Mouse (Mus musculus): ENCODE measurements around the gene Tenm4. TPM values are rescaled to one million over a fixed set of nuclear protein-coding genes. Genes with fewer than 3 reads are reported as not detected.
A peak's percentile ranks its signal among the peaks of the same experiment; 100 is the strongest.

Gene Tenm4
- total RNA-seq, 2 experiments from 2014 or later: 16.0 to 23.0 TPM

DNA sequence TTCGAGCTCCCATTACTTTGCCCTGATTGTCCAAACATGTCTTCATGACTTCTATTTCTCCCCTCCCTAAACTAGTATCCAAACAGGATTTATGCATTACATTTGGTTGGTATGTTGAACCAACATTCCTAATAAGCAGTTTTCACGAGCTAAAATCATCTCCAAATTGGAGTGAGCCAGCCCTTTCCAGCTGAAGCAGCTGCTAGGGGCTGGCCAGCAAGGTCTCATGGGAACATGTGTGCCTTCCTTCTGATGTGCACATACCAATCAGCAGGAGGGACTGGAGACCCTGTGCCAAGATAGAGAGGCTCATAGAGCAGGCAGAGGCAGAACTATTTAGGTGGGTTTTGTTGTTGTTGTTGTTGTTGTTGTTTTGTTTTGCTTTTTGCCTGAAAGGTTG is 69.6 kb downstream of the Tenm4 start:
- DNase-seq (ENCODE audit: low spot score in 2 of 2): peak in 1 of 2 experiments; percentile 36

DNA sequence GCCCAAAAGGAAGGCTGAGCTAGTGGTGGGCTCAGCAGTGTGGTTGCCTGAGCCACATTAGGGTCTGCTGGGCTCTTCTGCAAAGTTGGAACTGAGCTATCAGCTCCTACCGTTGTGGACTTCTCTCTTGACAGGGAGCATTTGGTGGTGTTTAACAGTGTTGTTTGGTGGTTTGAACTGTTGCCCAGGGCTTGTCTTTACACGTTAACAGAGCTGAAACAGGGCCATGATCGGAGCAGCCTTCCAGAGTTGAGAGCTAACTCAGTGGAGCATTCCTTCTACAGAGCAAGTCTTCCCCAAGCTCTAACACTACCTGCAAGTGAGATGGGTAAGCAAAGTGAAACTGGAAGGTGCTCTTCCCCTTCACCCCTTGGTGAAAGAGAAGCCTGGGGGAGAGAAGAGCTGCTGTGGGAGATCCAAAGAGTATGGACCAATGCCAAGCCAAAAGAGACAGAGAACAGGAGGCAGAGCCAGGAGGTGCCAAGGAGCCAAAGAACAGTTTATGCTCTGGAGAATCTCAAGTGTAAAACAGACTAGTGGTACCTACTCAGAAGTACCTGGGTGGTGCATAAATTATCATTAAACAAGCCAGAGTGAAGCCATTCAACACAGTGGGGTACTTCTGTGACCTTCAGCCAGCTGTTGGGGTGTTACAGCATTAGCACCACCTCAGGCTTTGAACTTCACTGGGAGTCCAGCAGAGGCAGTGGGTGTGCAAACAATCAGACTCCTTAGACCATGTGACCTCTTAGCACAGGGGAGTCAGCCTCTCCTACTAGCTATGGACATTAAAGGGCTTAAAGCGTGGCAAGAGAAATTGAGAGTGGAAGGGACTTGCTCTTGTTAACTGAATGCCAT is 71.5 kb downstream of the Tenm4 start:
- DNase-seq (ENCODE audit: low spot score in 2 of 2): no peak

DNA sequence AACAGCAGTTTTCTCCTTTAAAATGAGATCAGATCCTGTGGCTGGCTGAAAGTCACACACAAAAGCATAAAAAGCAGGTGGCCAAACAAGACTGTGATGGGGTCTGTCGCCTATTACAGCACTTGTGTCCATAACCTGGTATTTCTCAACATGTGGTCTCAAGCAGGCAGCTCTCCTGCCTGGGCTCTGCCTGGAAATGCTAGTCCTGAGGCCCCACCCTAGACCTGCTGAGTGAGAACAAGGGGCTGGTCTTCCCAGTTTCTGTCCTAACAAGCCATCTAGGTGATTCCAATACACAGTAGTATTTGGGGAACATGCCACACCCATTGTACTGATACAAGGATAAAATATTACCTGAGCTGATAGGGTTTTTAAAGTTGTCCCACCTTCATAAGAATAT is 73.8 kb downstream of the Tenm4 start:
- DNase-seq (ENCODE audit: low spot score in 2 of 2): no peak

DNA sequence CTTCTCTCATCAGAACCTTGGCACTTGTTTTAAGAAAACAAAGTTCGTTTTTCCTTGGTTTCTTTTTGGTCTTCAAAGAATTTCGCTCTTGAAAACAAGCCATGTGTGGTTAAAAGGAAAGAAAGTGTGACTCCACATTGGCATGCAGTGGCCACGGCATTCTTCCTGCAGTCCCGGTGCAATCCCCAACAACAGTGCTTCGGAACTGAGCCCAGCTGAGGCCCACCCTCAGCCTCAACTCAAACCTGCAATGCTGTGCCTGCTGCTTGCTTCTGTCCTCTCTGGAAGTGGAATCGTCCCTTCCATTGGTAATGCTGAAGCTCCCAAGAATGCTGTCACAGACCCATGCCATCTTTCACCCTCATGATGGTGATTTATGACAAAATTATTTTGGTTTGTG is 88.6 kb downstream of the Tenm4 start:
- no peak for DNase-seq (ENCODE audit: low spot score in 2 of 2)

DNA sequence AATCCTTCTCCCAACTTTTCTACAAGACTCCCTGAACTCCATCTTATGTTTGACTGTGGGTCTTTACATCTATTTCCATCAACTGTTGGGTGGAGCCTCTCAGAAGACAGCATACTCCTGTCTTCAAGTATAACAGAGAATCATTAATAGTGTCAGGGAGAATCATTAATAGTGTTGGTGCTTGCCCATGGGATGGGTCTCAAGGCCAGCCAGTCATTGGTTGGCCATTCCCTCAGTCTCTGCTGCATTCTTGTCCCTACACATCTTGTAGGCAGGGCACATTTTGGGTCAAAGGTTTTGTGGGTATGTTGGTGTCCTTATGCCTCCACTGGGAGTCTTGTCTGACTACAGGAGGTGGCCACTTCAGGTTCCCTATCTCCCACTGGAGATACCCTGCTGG is 91.1 kb downstream of the Tenm4 start:
- no peak for DNase-seq (ENCODE audit: low spot score in 2 of 2)

DNA sequence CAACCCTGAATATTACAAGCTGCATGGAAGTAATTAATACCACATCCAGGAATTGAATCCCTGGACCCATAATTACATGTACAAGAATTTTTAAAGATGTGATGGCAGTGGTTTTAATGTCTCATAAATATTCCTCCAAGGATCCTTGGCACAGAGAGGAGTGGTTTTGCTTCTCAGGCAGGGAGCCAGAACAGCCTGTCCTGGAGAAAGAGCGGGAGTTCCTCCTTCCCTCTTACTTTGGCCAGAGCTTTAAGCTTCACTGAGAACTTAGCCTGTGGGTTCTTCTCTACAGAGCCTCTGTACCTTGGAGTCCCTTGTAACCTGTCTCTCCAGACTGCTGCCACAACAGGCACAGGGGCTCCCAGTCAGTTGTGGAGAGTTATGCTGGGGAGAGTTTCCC is 94.9 kb downstream of the Tenm4 start:
- DNase-seq (ENCODE audit: low spot score in 2 of 2): no peak

DNA sequence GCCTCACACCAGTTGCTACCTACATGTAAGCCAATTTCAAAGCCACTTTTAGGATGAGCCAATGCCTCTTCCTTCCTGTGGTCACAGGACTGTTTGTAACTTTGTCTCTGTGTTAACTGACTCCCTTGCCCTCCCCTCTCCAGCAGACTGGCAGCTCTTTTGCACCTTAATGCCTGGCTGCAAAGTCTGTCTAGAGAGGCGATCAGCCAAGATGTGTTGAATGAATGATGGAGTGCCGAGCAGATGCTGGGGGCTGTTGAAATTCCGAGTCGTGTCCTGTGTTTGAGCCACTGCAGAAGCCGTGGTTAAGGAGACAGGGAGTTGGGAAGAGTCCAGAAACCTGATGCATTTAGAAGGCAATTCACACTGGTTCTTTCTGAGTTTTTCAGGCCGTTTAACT is 96.2 kb downstream of the Tenm4 start:
- DNase-seq (ENCODE audit: low spot score in 2 of 2): no peak

DNA sequence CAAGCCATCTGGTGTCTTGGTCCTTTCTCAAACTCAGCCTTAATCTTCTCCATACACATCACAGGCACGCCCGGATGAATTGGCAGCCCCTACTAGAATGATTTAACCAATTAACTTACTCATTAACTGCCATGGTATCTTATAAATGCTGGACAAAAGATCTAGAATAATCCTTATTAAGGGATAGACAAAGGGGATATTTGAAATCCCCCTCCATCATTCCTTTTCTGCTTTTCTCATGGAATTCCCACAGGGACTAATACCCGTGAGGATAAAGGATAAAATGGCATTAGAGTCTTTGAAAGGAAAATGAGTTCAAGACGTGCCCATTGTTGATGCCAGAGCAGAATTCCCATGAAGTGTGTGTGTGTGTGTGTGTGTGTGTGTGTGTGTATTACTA is 99.6 kb downstream of the Tenm4 start:
- no peak for DNase-seq (ENCODE audit: low spot score in 2 of 2)

DNA sequence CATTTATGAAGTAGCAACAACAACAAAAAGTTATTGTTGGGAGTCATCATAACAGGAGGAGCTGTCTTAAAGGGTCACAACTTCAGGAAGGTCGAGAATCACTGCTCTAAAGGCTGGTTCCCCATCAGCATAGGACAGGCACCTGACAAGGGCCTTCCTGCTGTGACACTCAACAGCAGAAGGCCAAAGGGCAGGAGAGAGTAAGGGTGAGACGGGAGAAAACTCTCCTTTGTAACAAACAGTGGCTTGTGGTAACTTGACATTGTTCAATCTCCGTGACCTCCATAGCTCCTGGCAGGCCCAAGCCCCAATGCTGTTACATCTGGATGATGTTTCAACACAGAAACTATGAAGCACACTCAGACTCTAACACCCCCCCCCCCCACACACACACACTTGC is 101.0 kb downstream of the Tenm4 start:
- DNase-seq (ENCODE audit: low spot score in 2 of 2): no peak

DNA sequence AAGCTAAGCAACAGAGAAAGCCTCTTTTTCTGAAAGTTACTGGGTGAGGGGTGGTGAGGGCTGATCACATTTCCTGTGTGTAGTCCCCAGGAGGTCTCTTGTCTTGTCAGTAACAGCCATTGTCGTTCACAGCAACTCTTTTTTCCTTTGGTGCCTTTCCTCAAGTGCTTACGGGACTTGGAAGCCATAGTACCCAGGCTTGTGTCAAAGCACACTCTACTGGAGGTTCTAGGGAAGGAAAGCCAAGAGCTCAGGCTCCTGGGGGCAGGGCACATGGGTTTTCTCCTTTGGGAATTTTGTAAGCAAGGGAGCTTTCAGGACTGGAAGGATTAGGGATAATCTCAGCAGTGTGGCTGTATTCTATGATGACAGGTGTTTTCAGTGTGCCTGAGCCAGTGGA is 103.4 kb downstream of the Tenm4 start:
- no peak for DNase-seq (ENCODE audit: low spot score in 2 of 2)

DNA sequence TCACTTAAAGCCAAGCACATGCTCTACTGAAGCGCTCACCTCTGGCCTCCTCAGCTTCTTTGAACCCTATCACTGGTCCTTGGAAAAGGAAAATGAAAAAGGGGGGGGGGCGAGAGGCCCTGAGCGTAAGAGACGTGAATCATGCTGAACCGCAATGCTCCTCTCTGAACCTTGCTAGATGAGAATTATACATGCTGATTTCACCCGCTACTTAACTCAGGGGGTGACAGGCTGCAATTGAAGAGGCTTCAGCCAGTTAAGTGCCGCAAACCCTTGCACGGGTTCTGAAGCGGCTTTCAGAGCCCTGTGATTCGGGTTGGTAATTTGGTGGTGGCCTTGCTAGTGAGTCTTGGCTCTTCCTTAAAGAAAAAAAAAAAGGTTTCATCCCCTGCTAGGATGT is 106.5 kb downstream of the Tenm4 start:
- no peak for DNase-seq (ENCODE audit: low spot score in 2 of 2)

DNA sequence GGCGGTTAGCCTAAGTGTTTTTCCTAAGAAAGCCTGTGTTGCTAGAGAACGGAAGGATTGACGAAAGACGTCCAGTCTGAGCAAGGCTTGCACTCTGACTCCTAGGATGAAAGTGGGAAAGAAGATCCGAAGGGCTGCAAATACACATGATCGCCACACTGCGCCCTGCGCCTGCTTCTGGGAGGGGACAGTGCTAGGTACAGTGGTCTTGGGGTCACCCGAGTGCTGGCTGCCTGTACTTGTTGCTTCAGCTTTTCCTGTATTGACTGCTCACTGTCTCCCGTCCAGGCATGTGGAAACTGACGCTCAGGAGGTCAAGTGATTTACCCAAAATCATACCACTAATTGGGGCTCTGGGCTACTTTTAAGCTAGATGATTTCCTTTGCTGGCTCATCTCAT is 107.3 kb downstream of the Tenm4 start:
- DNase-seq (ENCODE audit: low spot score in 2 of 2): no peak

DNA sequence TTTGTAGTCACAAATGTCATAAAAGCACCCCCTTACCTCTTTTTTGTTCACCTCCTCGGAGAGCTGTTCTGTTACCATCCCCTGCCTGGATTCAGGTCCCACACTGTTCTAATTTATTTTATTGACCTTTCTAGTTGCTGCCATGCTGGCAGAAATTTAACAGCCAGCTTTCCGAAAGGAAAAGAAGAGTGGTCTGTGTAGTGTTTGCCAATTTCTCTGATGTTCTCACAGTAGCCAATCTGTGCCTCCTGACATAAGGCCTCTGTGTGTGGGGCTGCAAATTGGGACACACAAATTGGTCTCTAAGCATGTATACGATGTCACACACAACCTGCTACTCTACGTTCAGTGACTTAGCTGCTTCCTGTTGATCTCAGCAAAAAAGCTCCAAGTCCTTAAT is 109.7 kb downstream of the Tenm4 start:
- DNase-seq (ENCODE audit: low spot score in 2 of 2): no peak

DNA sequence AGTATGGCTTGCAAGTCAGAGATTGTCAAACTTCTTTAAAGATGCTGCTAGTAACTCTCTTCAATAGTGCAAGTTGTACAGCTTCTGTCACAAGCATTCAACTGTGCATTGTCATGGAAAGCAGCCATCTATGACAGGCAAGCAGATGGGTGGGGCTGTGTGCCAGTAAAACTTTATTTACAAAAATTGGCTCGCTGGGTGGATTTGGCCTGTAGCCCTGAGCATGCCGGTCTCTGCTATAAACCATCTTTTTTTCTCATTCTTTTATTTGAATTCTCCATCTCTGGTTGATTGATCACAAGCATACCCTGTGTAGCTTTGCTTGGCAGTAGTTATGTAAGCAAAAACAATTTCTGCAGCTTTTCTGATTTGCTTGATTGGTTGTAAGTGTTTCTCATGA is 119.5 kb downstream of the Tenm4 start:
- no peak for DNase-seq (ENCODE audit: low spot score in 2 of 2)

DNA sequence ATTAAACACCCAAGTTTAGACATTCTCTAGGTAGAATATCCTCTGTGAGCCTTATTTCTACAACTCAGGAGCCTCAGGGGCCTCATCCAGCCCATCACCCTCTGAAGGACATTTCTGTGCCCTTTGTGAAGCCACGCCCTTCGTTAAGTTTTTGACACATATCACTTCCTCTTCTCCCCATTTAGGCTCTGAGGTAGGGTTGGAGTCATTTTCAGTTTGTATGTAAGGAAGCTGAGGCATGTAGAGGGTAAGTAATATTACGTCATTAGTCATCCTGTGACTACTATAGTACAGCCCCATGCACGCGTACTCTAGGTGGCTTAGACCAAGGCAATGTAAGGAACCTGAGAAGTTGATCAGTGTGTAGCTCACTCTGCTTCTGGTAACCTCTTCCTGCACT is 124.9 kb downstream of the Tenm4 start:
- DNase-seq (ENCODE audit: low spot score in 2 of 2): no peak

DNA sequence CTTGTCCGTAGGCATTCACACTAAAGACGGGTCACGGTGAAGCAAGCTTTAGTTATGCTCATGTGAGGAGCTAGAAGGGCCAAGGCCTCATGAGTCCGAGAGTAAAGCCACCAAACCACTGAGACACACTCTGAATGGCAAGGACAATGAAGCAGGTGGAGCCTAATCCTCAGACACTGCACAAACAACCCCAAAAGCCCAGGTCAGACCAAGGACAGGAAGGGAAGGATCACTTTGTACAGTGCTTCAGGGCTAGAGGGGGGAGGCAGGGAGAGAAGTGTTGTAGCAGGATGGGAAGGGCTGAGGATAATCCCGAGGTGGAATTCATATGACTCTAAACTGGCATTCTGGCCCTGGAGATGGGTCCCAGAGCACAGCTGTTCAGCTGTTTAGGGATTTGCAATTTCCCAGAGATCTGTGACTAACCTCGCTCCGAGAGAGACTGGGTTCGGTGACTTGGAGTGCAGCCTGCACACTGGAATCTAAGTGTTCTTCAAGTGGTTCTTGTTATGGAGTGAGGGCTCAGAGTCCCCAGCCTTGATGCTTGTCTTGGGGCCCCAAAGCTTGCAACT is 129.9 kb downstream of the Tenm4 start:
- no peak for DNase-seq (ENCODE audit: low spot score in 2 of 2)

DNA sequence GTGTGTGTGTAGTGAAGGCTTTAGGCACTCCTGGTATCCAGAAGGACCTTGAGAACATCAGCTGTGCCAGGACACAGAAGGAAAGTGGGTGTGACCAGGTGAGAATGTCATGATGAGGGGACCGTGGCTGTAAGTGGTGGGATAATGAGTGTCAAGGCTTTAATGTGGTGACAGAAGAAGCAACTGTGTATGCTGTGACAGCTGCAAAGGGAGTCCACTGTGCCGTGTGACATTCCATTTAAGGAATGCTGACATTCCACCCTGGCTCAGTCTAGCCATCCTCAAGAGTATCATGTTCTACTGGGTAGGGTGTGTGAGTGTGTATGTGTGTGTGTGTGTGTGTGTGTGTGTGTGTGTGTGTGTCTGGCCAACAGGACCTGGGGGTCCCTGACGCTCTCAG is 130.8 kb downstream of the Tenm4 start:
- DNase-seq (ENCODE audit: low spot score in 2 of 2): no peak

DNA sequence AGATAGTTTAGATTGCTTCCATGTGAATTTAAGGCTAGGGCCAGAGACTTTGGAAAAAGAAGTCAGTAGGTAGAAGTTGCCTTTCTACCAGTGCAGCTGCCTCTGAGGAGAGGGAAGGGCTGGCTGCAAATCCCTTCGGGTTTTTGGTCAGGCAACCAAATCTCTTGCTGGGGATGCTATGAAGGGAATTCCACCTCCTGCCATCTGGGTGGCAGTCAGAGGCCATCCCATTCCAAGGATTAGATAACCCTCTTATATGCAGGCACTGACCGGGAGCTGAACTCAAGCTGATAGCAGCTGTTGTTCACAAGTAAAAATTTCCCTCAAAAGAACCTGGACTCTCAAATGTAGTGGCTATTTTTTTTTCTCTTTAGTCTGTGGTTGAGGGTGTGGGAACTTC is 132.9 kb downstream of the Tenm4 start:
- no peak for DNase-seq (ENCODE audit: low spot score in 2 of 2)

DNA sequence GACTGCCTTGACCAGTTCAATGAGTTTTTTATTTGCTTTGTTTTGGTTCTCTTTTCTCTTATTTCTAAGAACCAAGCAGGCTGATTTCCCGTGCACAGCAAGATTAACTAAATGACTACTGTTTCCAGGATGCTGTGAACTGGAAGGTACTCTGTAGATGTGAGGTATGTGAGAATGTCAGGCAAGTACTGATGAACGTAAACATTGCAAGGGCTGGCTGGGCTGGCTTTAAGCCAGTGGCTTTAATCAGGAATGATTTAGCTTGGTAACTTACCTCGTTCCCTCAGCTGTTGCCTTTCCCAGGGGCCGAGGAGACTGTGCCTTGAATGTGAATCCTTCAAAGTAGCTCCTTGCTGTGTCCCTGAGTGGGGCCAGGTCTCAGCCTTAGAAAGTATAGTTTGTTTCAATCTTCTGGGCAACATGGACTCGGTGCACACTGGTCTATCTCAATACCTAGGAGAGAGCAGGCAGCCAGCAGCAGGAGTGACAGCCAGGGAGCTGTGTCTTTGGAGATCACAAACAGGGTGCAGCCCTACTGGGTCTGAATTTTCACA is 134.4 kb downstream of the Tenm4 start:
- DNase-seq (ENCODE audit: low spot score in 2 of 2): no peak

DNA sequence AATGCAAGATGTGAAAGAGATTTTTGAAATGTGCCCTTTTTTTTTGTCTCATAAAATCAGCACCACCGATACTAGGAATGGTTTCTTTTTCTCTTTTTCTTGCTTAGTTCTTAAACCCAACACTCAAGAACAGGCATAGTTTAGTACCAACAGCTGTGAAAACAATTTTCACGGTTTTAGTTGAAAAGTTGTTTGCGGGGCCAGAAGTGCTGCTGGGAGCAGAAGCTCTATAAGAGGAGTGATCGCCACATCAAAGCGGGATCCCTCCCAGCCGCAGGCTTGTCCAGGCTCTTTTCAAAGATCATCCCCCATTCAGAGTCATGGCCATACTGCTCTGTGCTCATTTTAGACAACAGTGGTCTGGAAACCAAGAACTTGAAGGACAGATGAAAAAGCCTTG is 137.1 kb downstream of the Tenm4 start:
- DNase-seq (ENCODE audit: low spot score in 2 of 2): no peak

DNA sequence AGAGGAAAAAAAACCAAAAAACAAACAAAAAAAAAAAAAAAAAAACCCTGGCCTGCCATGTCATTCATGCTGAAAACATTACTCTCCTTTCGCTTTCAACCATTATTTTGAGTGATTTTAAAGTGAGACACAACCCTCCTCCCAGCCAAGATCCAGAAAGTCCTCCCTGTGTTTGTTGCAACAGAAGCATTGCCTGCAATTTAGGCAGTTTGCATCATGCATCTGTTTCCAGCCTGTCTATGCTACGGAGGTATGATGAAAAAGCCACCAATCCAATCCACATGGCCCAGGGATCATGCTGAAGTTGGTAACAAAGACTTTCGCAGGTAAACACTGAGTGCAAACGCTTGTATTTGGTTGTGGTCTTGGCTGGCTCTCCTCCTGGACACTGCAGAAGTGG is 158.3 kb downstream of the Tenm4 start:
- DNase-seq (ENCODE audit: low spot score in 2 of 2): no peak

DNA sequence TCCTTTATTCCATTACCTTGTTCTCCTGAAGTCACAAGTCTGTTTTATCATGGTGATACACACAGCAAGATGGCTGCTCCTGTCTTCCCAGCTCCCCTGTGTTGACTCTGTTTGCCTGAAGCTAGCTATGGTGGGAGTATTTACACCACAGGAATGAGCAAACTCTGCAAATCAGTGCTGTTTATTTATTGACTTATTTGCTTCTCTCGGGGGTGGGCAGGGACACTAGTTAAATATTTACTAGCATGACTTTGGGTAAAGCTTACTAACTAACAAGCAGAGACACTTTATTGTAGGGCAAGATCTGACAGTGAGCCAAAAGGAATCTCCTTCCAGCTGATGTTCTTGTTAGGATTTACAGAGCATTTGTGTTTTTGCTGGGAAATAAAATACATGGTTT is 160.1 kb downstream of the Tenm4 start:
- no peak for DNase-seq (ENCODE audit: low spot score in 2 of 2)

DNA sequence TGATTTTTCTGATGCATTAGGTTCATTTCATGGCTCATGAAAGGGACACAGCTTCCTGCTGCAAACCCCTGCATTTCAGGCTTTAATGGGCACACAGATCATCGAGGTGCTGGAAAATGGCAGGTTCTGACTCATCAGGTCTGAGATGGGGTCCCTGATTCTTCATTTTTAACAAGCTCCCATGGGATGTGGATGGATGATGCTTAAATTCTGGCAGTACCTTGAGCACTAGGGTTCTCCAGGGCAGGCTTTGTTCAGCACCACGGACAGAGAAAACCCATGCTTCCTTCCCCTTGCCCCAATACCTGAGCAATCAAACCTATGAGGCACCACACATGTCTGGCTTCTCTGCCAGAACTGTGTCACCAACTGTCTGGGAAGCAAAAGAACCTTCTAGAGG is 163.3 kb downstream of the Tenm4 start:
- DNase-seq (ENCODE audit: low spot score in 2 of 2): no peak

Measured in gastrocnemius, postnatal 4 days (tissue).